Mouse (Mus musculus): ENCODE results near the gene Dnajc16.
"Not testable (repeated sequence)": the region's sequence is repeated elsewhere in the genome, so short reads cannot be mapped to it uniquely, and the experiment has no call there.

Gene Dnajc16

GRCm38 (mm10) chr4:141796356-141796755 is 5.6 kb upstream of the Dnajc16 start:
- DNase-seq (ENCODE audit: low spot score in 2 of 2) = no peak

- no peak for DNase-seq (ENCODE audit: low spot score in 2 of 2)
These were observed 3.4 kb upstream of the Dnajc16 start for GRCm38 (mm10) chr4:141794152-141794535.

- DNase-seq (ENCODE audit: low spot score in 2 of 2) = peak; percentile 97
These were observed 2.8 kb upstream of the Dnajc16 start, which contains the start of gene Casp9 for GRCm38 (mm10) chr4:141793282-141794151. Gene Casp9 (plus strand): TSS chr4:141793612.

GRCm38 (mm10) chr4:141792554-141793281 is 2.0 kb upstream of the Dnajc16 start:
- DNase-seq (ENCODE audit: low spot score in 2 of 2) = peak in 1 of 2 experiments; percentile 49

- no peak for DNase-seq (ENCODE audit: low spot score in 2 of 2)
These were observed 1.2 kb upstream of the Dnajc16 start for GRCm38 (mm10) chr4:141791951-141792350.

GRCm38 (mm10) chr4:141791486-141791885 is 755 bp upstream of the Dnajc16 start:
- no peak for DNase-seq (ENCODE audit: low spot score in 2 of 2)

GRCm38 (mm10) chr4:141789564-141790218 is 1.0 kb downstream of the Dnajc16 start:
- DNase-seq (ENCODE audit: low spot score in 2 of 2) = no peak

- no peak for DNase-seq (ENCODE audit: low spot score in 2 of 2)
These were observed 3.3 kb downstream of the Dnajc16 start for GRCm38 (mm10) chr4:141787462-141787861.

- DNase-seq (ENCODE audit: low spot score in 2 of 2) = no peak
These were observed 3.7 kb downstream of the Dnajc16 start for GRCm38 (mm10) chr4:141787046-141787445.

- no peak for DNase-seq (ENCODE audit: low spot score in 2 of 2)
These were observed 4.6 kb downstream of the Dnajc16 start for GRCm38 (mm10) chr4:141786141-141786540.

- DNase-seq (ENCODE audit: low spot score in 2 of 2) = no peak
These were observed 5.9 kb downstream of the Dnajc16 start for GRCm38 (mm10) chr4:141784835-141785234.

GRCm38 (mm10) chr4:141781201-141781985 is 9.3 kb downstream of the Dnajc16 start:
- DNase-seq (ENCODE audit: low spot score in 2 of 2) = no peak

GRCm38 (mm10) chr4:141779828-141780227 is 10.9 kb downstream of the Dnajc16 start:
- peak; percentile 55 to 69 for DNase-seq (ENCODE audit: low spot score in 2 of 2)

GRCm38 (mm10) chr4:141773019-141773418 is 17.7 kb downstream of the Dnajc16 start:
- DNase-seq (ENCODE audit: low spot score in 2 of 2) = not testable (repeated sequence)

GRCm38 (mm10) chr4:141771823-141772222 is 18.9 kb downstream of the Dnajc16 start:
- DNase-seq (ENCODE audit: low spot score in 2 of 2) = no peak

GRCm38 (mm10) chr4:141769501-141770160 is 21.1 kb downstream of the Dnajc16 start:
- DNase-seq (ENCODE audit: low spot score in 2 of 2) = no peak

GRCm38 (mm10) chr4:141767353-141768036 is 23.2 kb downstream of the Dnajc16 start:
- DNase-seq (ENCODE audit: low spot score in 2 of 2) = no peak

GRCm38 (mm10) chr4:141766668-141767352 is 23.9 kb downstream of the Dnajc16 start:
- peak in 1 of 2 experiments; percentile 57 for DNase-seq (ENCODE audit: low spot score in 2 of 2)

GRCm38 (mm10) chr4:141766316-141766667 is 24.4 kb downstream of the Dnajc16 start:
- peak; percentile 39 to 47 for DNase-seq (ENCODE audit: low spot score in 2 of 2)

GRCm38 (mm10) chr4:141765008-141765407 is 25.7 kb downstream of the Dnajc16 start:
- DNase-seq (ENCODE audit: low spot score in 2 of 2) = no peak
